Mouse (Mus musculus) mammary gland, adult 2 months (tissue): ENCODE measurements around the gene Gm14525. TPM values are rescaled to one million over a fixed set of nuclear protein-coding genes. Genes with fewer than 3 reads are reported as not detected.

Experiments used
- polyA plus RNA-seq: library from polyadenylated mRNA; depleted of rRNA; stranded (reverse); fragments of >200 nt; gene quantifications from 2 replicates; pipeline ENCODE4 v1.2.3, GENCODE M21; 2012; ENCODE audit warnings: low replicate concordance; rRNA removed

The Gm14525 gene
- polyA plus RNA-seq = not detected in 2 replicates

DNA sequence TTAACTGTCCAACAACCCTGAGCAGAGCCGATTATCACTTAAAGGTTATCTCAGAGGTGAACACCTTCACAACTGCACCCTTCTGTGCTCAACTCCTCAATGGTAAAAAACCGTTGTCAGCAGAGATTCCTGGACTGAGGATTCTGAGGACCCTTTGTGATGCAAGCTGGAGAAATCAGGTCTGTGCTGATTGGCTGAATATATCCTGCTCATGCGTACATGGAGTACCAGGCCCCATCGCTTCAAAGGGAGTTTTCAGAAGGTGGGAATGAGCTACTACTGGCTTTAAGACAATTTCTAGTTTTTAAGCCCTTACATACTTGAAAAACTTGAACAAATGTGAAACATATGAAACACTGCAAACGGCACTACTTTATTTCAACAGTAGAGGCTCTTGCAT, at the start of gene Gm14525:
Gene Gm14525 (minus strand): TSS at position 101 of the 400 bp plus-strand sequence.

Other genes starting within 250 kb of the Gm14525 start
- gene Slx, start 157.1 kb downstream of the Gm14525 start, polyA plus RNA-seq = not detected in 2 replicates
- not detected in 2 replicates for gene Gm6121, start 233.1 kb upstream of the Gm14525 start, polyA plus RNA-seq